Mouse (Mus musculus): Measurements from ENCODE around the gene Rab11b.

The Rab11b gene

DNA sequence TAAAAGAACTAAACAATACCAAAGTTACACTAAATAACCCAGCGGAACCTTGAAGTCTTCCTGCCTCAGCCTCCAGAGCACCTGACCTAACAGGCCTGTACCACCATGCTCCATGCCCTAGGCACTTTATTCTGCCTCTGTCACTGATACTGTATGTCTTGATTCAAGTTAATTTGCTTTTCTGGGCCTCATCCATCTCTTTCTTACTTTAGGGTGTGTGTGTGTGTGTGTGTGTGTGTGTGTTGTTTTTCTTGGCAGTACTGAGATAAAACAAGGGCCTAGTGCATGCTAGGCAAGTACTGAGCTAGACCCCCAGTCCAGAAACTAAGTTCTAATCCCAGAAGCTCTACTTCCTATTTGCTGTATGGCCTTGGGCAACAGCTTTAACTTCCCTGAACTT is 43.1 kb downstream of the Rab11b start:
- DNase-seq (ENCODE audit: low spot score), result no peak

DNA sequence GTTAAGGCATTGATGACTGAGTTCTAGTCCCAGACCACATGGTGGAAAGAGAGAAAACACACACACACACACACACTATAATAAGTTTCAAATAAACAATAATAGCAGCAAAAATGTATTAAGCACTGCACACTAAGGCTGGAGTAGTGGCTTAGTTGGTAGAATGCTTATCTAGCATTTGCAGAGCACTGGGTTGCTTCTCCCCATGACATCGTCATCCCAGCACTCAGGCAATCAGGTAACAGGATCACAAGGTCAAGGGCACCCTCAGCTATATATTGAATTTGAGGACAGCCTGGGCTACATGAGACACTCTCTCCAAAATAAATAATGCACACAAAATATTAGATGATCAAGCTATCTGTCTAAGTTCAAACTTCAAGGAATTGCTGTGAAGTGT is 45.6 kb downstream of the Rab11b start:
- DNase-seq (ENCODE audit: low spot score), result no peak

- DNase-seq (ENCODE audit: low spot score), result no peak
Measured at GRCm38 (mm10) chr17:33713271-33713670, 47.1 kb downstream of the Rab11b start.

DNA sequence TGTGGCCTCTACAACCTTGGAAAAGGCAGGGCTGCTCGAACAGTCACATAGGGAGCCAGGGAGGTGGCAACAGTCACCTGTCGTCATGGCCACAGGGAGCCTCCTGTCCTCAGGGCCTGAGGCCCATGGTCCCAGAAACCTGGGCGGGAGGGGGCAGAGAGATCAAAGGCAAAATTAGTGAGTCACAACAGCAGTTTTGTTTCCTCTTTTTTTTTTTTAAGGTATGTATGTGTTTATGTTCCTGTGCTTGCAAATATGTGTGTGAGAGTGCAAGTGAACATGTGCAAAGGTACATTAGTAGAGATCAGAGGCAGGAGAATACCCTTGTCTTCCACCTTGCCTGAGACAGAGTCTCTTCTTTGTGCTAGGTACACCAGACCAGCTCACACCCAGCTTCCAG is 50.5 kb downstream of the Rab11b start:
- DNase-seq (ENCODE audit: low spot score), result no peak

DNA sequence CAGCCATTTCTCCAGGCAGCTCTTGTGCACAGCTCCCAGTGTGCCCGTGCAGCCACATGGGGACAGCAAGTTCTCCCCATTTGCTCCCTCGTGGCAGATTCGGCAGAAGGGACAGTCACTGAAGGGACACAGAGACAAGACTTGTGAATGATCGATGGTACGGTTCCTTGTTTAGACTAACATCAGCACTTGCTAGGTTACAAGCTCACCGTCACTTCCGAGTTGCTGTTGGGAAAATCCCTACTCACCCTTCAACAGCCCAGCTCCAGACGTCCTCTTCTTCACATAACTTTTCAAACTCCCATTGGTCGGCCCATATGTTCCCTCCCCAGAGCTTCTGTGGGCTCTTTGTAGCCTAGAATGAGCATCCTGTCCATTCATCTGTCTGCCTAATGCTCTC is 57.2 kb downstream of the Rab11b start:
- DNase-seq (ENCODE audit: low spot score), result no peak

- no peak for DNase-seq (ENCODE audit: low spot score)
Measured at GRCm38 (mm10) chr17:33702178-33702577, 58.2 kb downstream of the Rab11b start.

GRCm38 (mm10) chr17:33695471-33695870 is 64.9 kb downstream of the Rab11b start:
- DNase-seq (ENCODE audit: low spot score), result no peak
